ENCODE assay signal across 24 mouse cellular contexts in the genomic region with DNA sequence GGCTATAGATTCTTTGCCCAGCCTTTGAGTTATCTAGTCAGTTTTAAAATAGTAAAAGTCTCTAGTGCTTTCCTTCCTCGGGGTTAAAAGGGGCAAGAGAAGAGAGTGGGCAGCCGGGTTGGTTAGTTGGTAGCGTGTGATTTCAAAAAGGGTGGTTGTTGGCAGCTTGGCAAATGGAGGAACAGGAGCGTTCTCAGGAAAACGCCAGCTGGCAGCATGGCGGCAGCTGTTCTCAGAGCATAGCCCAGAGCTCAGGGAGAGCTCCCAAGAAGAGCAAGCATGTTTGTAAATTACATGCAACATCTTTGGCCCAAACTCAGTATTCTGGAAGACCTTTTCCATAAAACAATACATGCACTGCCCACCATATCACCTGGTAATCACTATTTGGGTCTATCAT. TPM values are rescaled to one million over a fixed set of nuclear protein-coding genes. Genes with fewer than 3 reads are reported as not detected.
DNase-seq lines count a peak whose midpoint lies in the region; ATAC-seq and TF ChIP-seq lines count a peak whose summit lies in the region.
"Had no signal": no experiment of that assay in that cellular context is flagged by ENCODE, and none has a peak within 500 bp of the region (broad histone marks: within the 10 kb centered on the region; RNA-seq: fewer than 3 reads in every experiment).

No protein-coding gene starts in this region.

- no peak overlapping the region for H3K27ac ChIP-seq in midbrain, postnatal 0 days (ENCODE audit: low read depth, low read length)
- H3K27ac ChIP-seq in midbrain, embryonic 16.5 days (ENCODE audit: low read length) = no peak overlapping the region
- H3K27ac ChIP-seq: embryonic facial prominence, embryonic 13.5 days; left cerebral cortex, adult 2 months; limb, embryonic 13.5 days; liver, embryonic 14.5 days had no signal

- no peak overlapping the region for H3K4me3 ChIP-seq in midbrain, postnatal 0 days (ENCODE audit: low read depth, low read length)
- no peak overlapping the region for H3K4me3 ChIP-seq in midbrain, embryonic 16.5 days (ENCODE audit: low read depth, low read length)
- H3K4me3 ChIP-seq: embryonic facial prominence, embryonic 13.5 days; heart, embryonic 12.5 days; left cerebral cortex, adult 2 months; limb, embryonic 13.5 days had no signal

- H3K36me3 ChIP-seq in midbrain, postnatal 0 days (ENCODE audit: insufficient read depth, low read length) = no peaks in the 10 kb centered on the region
- H3K36me3 ChIP-seq in midbrain, embryonic 16.5 days (ENCODE audit: control insufficient read depth, insufficient read depth, low read length) = no peaks in the 10 kb centered on the region
- H3K36me3 ChIP-seq: embryonic facial prominence, embryonic 13.5 days; G1E; heart, embryonic 12.5 days; limb, embryonic 13.5 days had no signal

- TF ChIP-seq CTCF in midbrain, postnatal 0 days (IDR thresholded peaks at IDR 0.05) = no peak

- 80% methylated on average over 6 of the region's 6 CpGs for WGBS in midbrain, postnatal 0 days
- 88% methylated on average over 6 of the region's 6 CpGs for WGBS in midbrain, embryonic 16.5 days

- no peak overlapping the region for H3K9ac ChIP-seq in midbrain, postnatal 0 days (replicated peaks; ENCODE audit: low read length, poor library complexity, severe bottlenecking)
- H3K9ac ChIP-seq in midbrain, embryonic 16.5 days (ENCODE audit: low read depth, low read length) = no peak overlapping the region
- H3K9ac ChIP-seq: embryonic facial prominence, embryonic 13.5 days; heart, embryonic 12.5 days; limb, embryonic 13.5 days; liver, embryonic 14.5 days had no signal

- no peaks in the 10 kb centered on the region for H3K27me3 ChIP-seq in midbrain, postnatal 0 days (ENCODE audit: insufficient read depth, low read length)
- no peaks in the 10 kb centered on the region for H3K27me3 ChIP-seq in midbrain, embryonic 16.5 days (ENCODE audit: control insufficient read depth, insufficient read depth, low read depth, low read length)
- H3K27me3 ChIP-seq: embryonic facial prominence, embryonic 13.5 days; heart, embryonic 12.5 days; limb, embryonic 13.5 days had no signal

- H3K9me3 ChIP-seq in midbrain, postnatal 0 days (ENCODE audit: low read length) = no peaks in the 10 kb centered on the region
- no peaks in the 10 kb centered on the region for H3K9me3 ChIP-seq in midbrain, embryonic 16.5 days (replicated peaks; ENCODE audit: control insufficient read depth, low read length, poor library complexity, severe bottlenecking)
- H3K9me3 ChIP-seq: embryonic facial prominence, embryonic 13.5 days; G1E; heart, embryonic 12.5 days; limb, embryonic 13.5 days had no signal

- ATAC-seq in midbrain, postnatal 0 days (ENCODE audit: low FRiP score) = no peak
- ATAC-seq in midbrain, embryonic 16.5 days = no peak
- ATAC-seq: CD4-positive, CD25-positive, alpha-beta regulatory T cell, adult 4 months had no signal

- DNase-seq in cerebellum, postnatal 10 days = peak; percentile 79 to 83
- no peak for DNase-seq in cerebellum, adult 9-10 months
- DNase-seq in gastrocnemius, postnatal 10 days = peak; percentile 32
- DNase-seq in gastrocnemius, postnatal 25 days = no peak
- DNase-seq in midbrain, postnatal 0 days (ENCODE audit: low spot score) = peak; percentile 61
- peak; percentile 17 to 50 for DNase-seq in layer of hippocampus, postnatal 36 days
- no peak for DNase-seq in urinary bladder, postnatal 14 days (ENCODE audit: low spot score)
- DNase-seq: cerebellum, adult 11 months; kidney, adult 18-20 months; kidney, postnatal 10 days; midbrain, embryonic 14.5 days; retina, postnatal 1 day had no signal

- H3K4me1 ChIP-seq in midbrain, postnatal 0 days (ENCODE audit: insufficient read depth, low read length) = no peaks in the 10 kb centered on the region
- no peaks in the 10 kb centered on the region for H3K4me1 ChIP-seq in midbrain, embryonic 16.5 days (ENCODE audit: control insufficient read depth, insufficient read depth, low read length)

- no peak overlapping the region for H3K4me2 ChIP-seq in midbrain, postnatal 0 days (ENCODE audit: low read depth, low read length, poor library complexity, severe bottlenecking)
- no peak overlapping the region for H3K4me2 ChIP-seq in midbrain, embryonic 16.5 days (ENCODE audit: low read length)
- H3K4me2 ChIP-seq: embryonic facial prominence, embryonic 13.5 days; heart, embryonic 12.5 days; limb, embryonic 13.5 days had no signal

RNA-seq across cellular contexts. Expression of gene 1700011L22Rik, which starts 5.4 kb away (rescaled TPM):
- total RNA-seq in gastrocnemius, postnatal 10 days (2021) = not detected
- total RNA-seq in gastrocnemius, postnatal 25 days (2021) = not detected
- not detected in 2 replicates for total RNA-seq in midbrain, postnatal 0 days (2014; rRNA removed)
- polyA plus RNA-seq in midbrain, postnatal 0 days (2015; fragmentation: Nextera tagmentation; extraction: Ambion mirVana) = not detected in 2 replicates
- polyA plus RNA-seq in midbrain, embryonic 16.5 days (2015; fragmentation: Nextera tagmentation; extraction: Ambion mirVana) = not detected in 2 replicates
- total RNA-seq in layer of hippocampus, postnatal 36 days (2021) = not detected
- total RNA-seq: G1E; heart, postnatal 25 days; left cerebral cortex, adult 2 months; megakaryocyte progenitor cell, adult 5-6 weeks had no signal
- polyA plus RNA-seq: CD4-positive, CD25-positive, alpha-beta regulatory T cell, adult 4 months; cortical plate, adult 2 months; embryonic facial prominence, embryonic 13.5 days; G1E; heart, embryonic 12.5 days; liver, embryonic 14.5 days; lung, embryonic 16.5 days; midbrain, embryonic 14.5 days had no signal

RNA-seq across cellular contexts. Expression of gene Mmaa, which starts 41.0 kb away (rescaled TPM):
- total RNA-seq in gastrocnemius, postnatal 10 days (2021) = 10 to 100 TPM; 17.3 to 17.5 TPM
- 10 to 100 TPM; 17.8 to 21.3 TPM for total RNA-seq in gastrocnemius, postnatal 25 days (2021)
- 9.4 and 14.2 TPM in 2 replicates for total RNA-seq in midbrain, postnatal 0 days (2014; rRNA removed)
- 11.3 and 11.8 TPM in 2 replicates for polyA plus RNA-seq in midbrain, postnatal 0 days (2015; fragmentation: Nextera tagmentation; extraction: Ambion mirVana)
- polyA plus RNA-seq in midbrain, embryonic 16.5 days (2015; fragmentation: Nextera tagmentation; extraction: Ambion mirVana) = 19.5 and 19.6 TPM in 2 replicates
- 10 to 100 TPM; 29.2 to 32.2 TPM for total RNA-seq in layer of hippocampus, postnatal 36 days (2021)

Comparison
In these comparisons a context has a peak if more than half of its experiments do, and no peak if none do; other contexts are left out.
1. DNase-seq: peak in cerebellum, postnatal 10 days (2 of 2), gastrocnemius, postnatal 10 days (single experiment), midbrain, postnatal 0 days (single experiment) and layer of hippocampus, postnatal 36 days (2 of 2); none in cerebellum, adult 9-10 months (single experiment), gastrocnemius, postnatal 25 days (single experiment) and urinary bladder, postnatal 14 days (single experiment).